Mouse (Mus musculus) small intestine, adult 2 months (tissue): ENCODE results near the gene Myo1d. TPM values are rescaled to one million over a fixed set of nuclear protein-coding genes. Genes with fewer than 3 reads are reported as not detected.

ENCODE experiments used
- H3K27ac ChIP-seq: fragments of 200-500 bp; 2 replicates; pipeline ENCODE4 v1.5.1; 2012; ENCODE audit warnings: low read depth, low read length, control low read depth, inconsistent platforms; ENCODE audit not compliant: insufficient read depth
- H3K27me3 ChIP-seq: fragments of 200-500 bp; 2 replicates; pipeline ENCODE4 v1.6.1; 2012; ENCODE audit warnings: mild to moderate bottlenecking, moderate library complexity, low read length, inconsistent platforms; ENCODE audit not compliant: control insufficient read depth, insufficient read depth
- H3K36me3 ChIP-seq: fragments of 200-500 bp; 2 replicates; pipeline ENCODE4 v1.6.1; 2012; ENCODE audit warnings: mild to moderate bottlenecking, low read length, control low read depth, inconsistent platforms; ENCODE audit not compliant: control insufficient read depth, insufficient read depth
- H3K4me1 ChIP-seq: fragments of 200-500 bp; 2 replicates; pipeline ENCODE4 v1.6.1; 2012; ENCODE audit warnings: low read length, inconsistent platforms, mixed read lengths; ENCODE audit not compliant: control insufficient read depth, insufficient read depth, insufficient read length
- H3K4me3 ChIP-seq: fragments of 200-500 bp; 2 replicates; pipeline ENCODE4 v1.5.1; 2012; ENCODE audit warnings: low read depth, mild to moderate bottlenecking, control low read depth, inconsistent platforms, low read length, moderate library complexity
- CTCF ChIP-seq: fragments of 200-500 bp; IDR thresholded peaks from 2 replicates; pipeline ENCODE4 v1.5.1; 2012; ENCODE audit warnings: low read depth, mild to moderate bottlenecking, control low read depth, inconsistent platforms, low read length, moderate library complexity, mixed read lengths; ENCODE audit not compliant: insufficient replicate concordance, insufficient read length; ENCODE audit errors: extremely low read depth
- POLR2A ChIP-seq: fragments of 200-500 bp; IDR thresholded peaks from 2 replicates; pipeline ENCODE4 v1.6.1; 2012; ENCODE audit warnings: low read depth, mild to moderate bottlenecking, control low read depth, inconsistent platforms, low read length, moderate library complexity
- WGBS: fragments of 180-500 bp; shearing (Covaris S2); methylation state at CpG from one replicate; pipeline ENCODE4 v1.1.7; 2018; 5-methylcytosine and 5-hydroxymethylcytosine counted together
- polyA plus RNA-seq: library from polyadenylated mRNA; depleted of rRNA; stranded (reverse); fragments of >200 nt; gene quantifications from 2 replicates; pipeline ENCODE4 v1.2.3, GENCODE M21; 2012

The Myo1d gene
- polyA plus RNA-seq, 1 experiment: 139 TPM

DNA sequence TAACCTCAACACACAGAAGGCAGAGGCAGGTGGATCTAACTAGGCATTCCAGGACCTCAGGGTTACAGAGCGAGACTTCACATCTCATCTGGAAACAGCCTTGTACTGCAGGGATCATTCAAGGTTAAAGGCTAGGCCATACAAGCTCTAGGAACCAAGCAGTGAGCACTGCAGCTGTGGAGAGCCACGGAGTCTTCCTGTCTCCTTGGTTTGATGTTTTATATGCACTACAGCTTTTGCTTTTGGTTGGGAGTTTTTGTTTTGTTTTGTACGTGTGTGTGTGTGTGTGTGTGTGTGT, 12.6 kb downstream of the Myo1d start:
- H3K27ac ChIP-seq: no peak overlapping the region
- peaks cover 11% of the 10 kb centered on the region for H3K36me3 ChIP-seq
- H3K4me1 ChIP-seq: peaks cover 3% of the 10 kb centered on the region; the same call in 1 of the 2 replicates
- TF ChIP-seq POLR2A: no peak
- no peak for TF ChIP-seq CTCF
- WGBS: 61% methylated on average over 3 of the region's 3 CpGs
- no peaks in the 10 kb centered on the region for H3K27me3 ChIP-seq
- H3K4me3 ChIP-seq: no peak overlapping the region

GRCm38 (mm10) chr11:80766472-80767319, 13.1 kb downstream of the Myo1d start:
- Histone ChIP-seq H3K4me3 (no peak overlapping the region), H3K27ac (no peak overlapping the region), H3K4me1 (peaks cover 3% of the 10 kb centered on the region; the same call in 1 of the 2 replicates), H3K27me3 (no peaks in the 10 kb centered on the region), H3K36me3 (peaks cover 11% of the 10 kb centered on the region)
- TF ChIP-seq CTCF (no peak), POLR2A (no peak)
- WGBS: 63% methylated on average over 6 of the region's 6 CpGs

DNA sequence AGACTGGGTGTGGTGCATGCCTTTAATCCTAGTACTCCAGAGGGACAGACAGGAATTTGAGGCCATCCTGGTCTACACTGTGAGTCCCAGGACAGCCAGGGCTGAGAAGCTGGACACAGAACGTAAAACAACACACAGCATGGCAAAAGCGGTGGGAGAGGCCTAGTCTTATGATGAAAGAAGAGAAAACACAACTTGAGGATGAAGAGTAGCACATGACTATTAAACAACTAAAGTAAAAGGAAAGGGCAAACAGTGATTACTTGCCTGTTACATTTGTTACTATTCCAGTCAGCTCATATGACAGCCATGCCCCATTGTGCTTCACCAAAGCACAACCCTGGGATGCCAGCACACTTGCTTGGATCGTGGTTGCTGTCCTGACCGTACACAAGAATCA, 13.8 kb downstream of the Myo1d start:
- Histone ChIP-seq H3K4me3 (no peak overlapping the region), H3K4me1 (no peaks in the 10 kb centered on the region; the same call in 1 of the 2 replicates), H3K36me3 (peaks cover 8% of the 10 kb centered on the region), H3K27me3 (no peaks in the 10 kb centered on the region), H3K27ac (no peak overlapping the region)
- TF ChIP-seq CTCF (no peak), POLR2A (no peak)
- WGBS: 91% methylated on average over 4 of the region's 4 CpGs

DNA sequence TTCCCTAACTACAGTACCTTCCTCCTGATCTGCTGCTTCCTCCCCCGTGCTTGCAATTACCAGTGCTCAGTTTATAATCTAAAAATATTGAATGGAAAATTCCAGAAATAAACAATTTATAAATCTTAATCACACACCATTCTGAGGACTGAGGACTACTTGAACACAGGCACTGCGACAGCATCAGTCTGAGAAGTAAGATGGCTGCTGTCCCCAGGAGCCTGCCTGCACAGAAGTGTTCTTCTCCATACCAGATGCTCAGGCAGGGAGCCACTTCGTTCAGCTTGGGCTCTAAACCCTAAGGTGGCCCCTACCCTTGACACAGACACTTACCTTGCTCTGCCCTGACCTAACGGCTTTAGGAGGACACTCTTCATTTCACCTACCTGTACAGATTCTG, 17.8 kb downstream of the Myo1d start:
- Histone ChIP-seq H3K27me3 (no peaks in the 10 kb centered on the region), H3K36me3 (peaks cover 6% of the 10 kb centered on the region), H3K4me3 (no peak overlapping the region), H3K27ac (no peak overlapping the region), H3K4me1 (no peaks in the 10 kb centered on the region; the same call in 1 of the 2 replicates)
- no peak for TF ChIP-seq CTCF
- no peak for TF ChIP-seq POLR2A
- WGBS: 44% methylated on average over 4 of the region's 4 CpGs

GRCm38 (mm10) chr11:80761285-80761974, 18.4 kb downstream of the Myo1d start:
- Histone ChIP-seq H3K4me1 (no peaks in the 10 kb centered on the region; the same call in 1 of the 2 replicates), H3K4me3 (no peak overlapping the region), H3K36me3 (peaks cover 6% of the 10 kb centered on the region), H3K27ac (no peak overlapping the region), H3K27me3 (no peaks in the 10 kb centered on the region)
- TF ChIP-seq POLR2A: no peak
- TF ChIP-seq CTCF: no peak
- WGBS: 39% methylated on average over 3 of the region's 3 CpGs

GRCm38 (mm10) chr11:80759023-80759422, 20.8 kb downstream of the Myo1d start:
- no peak overlapping the region for H3K27ac ChIP-seq
- WGBS: 59% methylated on average over 3 of the region's 3 CpGs
- peaks cover 2% of the 10 kb centered on the region for H3K36me3 ChIP-seq

GRCm38 (mm10) chr11:80754201-80754600, 25.6 kb downstream of the Myo1d start:
- H3K27ac ChIP-seq: no peak overlapping the region
- 67% methylated on average over 2 of the region's 2 CpGs for WGBS
- H3K27me3 ChIP-seq: no peaks in the 10 kb centered on the region
- TF ChIP-seq POLR2A (no peak), CTCF (no peak)
- H3K4me1 ChIP-seq: no peaks in the 10 kb centered on the region
- no peak overlapping the region for H3K4me3 ChIP-seq
- H3K36me3 ChIP-seq: peaks cover 2% of the 10 kb centered on the region

More at GRCm38 (mm10) chr11:80759023-80759422, 20.8 kb downstream of the Myo1d start:
- H3K27me3 ChIP-seq: no peaks in the 10 kb centered on the region
- H3K4me3 ChIP-seq: no peak overlapping the region
- H3K4me1 ChIP-seq: no peaks in the 10 kb centered on the region; the same call in 1 of the 2 replicates
- TF ChIP-seq CTCF (no peak), POLR2A (no peak)
